Mouse (Mus musculus) embryo, embryonic 9.5 days (tissue): ENCODE measurements at regions not wholly inside any gene's neighbourhood (a gene's known extent, or its start where the extent isn't known, plus 50 kb on each side); places are given as distances from the start of the nearest gene placed in this dataset.

Source experiments
- DNase-seq: peaks from one replicate; pipeline ENCODE4 v3.0.0-alpha.2; 2017; ENCODE audit errors: extremely low spot score

GRCm38 (mm10) chr15:47386881-47387399 lies 6497.8 kb upstream of the Gm7489 start:
- peak; percentile 35 for DNase-seq
